Mouse (Mus musculus) megakaryocyte, embryonic 14.5 days (primary cell): ENCODE measurements around the gene Gtf3c1.

Source experiments
- FLI1 ChIP-seq: IDR thresholded peaks from 2 replicates; pipeline ENCODE4 v1.6.1; 2012; ENCODE audit warnings: low read length, inconsistent platforms, mixed read lengths
- GATA1 ChIP-seq: IDR thresholded peaks from 3 replicates; pipeline ENCODE4 v1.6.1; 2012; ENCODE audit warnings: mixed read lengths, low read length, inconsistent platforms, borderline replicate concordance

GRCm38 (mm10) chr7:125670865-125671264, 36.7 kb downstream of the Gtf3c1 start:
- no peak for TF ChIP-seq GATA1
- no peak for TF ChIP-seq FLI1
